Mouse (Mus musculus) heart, embryonic 12.5 days (tissue): ENCODE results near the gene Tardbp. TPM values are rescaled to one million over a fixed set of nuclear protein-coding genes. Genes with fewer than 3 reads are reported as not detected.

Source experiments
- ATAC-seq: fragments of 200-750 bp; cut with Nextera tagmentation; 2 replicates; pipeline ENCODE4 v1.8.0; 2017; ENCODE audit warnings: moderate TSS enrichment, moderate library complexity; ENCODE audit not compliant: insufficient number of reproducible peaks, low FRiP score
- H3K27ac ChIP-seq: fragments of 300-500 bp; sonication (generic); 2 replicates; pipeline ENCODE4 v1.5.1; 2016; ENCODE audit warnings: mild to moderate bottlenecking, moderate library complexity; ENCODE audit not compliant: poor library complexity, severe bottlenecking
- H3K27me3 ChIP-seq: fragments of 300-500 bp; sonication (generic); replicated peaks from 2 replicates; pipeline ENCODE4 v1.6.1; 2016; ENCODE audit warnings: mild to moderate bottlenecking, moderate library complexity
- H3K36me3 ChIP-seq: fragments of 300-500 bp; sonication (generic); 2 replicates; pipeline ENCODE4 v1.6.1; 2016; ENCODE audit warnings: mild to moderate bottlenecking, moderate library complexity
- H3K4me1 ChIP-seq: fragments of 300-500 bp; sonication (generic); replicated peaks from 2 replicates; pipeline ENCODE4 v1.6.1; 2016; ENCODE audit warnings: mild to moderate bottlenecking
- H3K4me2 ChIP-seq: fragments of 300-500 bp; sonication (generic); 2 replicates; pipeline ENCODE4 v1.6.1; 2016; ENCODE audit warnings: mild to moderate bottlenecking, moderate library complexity
- H3K4me3 ChIP-seq: fragments of 300-500 bp; sonication (generic); 2 replicates; pipeline ENCODE4 v1.5.1; 2016; ENCODE audit warnings: mild to moderate bottlenecking
- H3K9ac ChIP-seq: fragments of 300-500 bp; sonication (generic); 2 replicates; pipeline ENCODE4 v1.6.1; 2016; ENCODE audit warnings: mild to moderate bottlenecking, moderate library complexity
- H3K9me3 ChIP-seq: fragments of 300-500 bp; sonication (generic); replicated peaks from 2 replicates; pipeline ENCODE4 v1.6.1; 2016; ENCODE audit warnings: mild to moderate bottlenecking, moderate library complexity
- WGBS: fragments of 180-500 bp; shearing (Covaris S2); methylation state at CpG from one replicate; pipeline ENCODE4 v1.1.7; 2016; 5-methylcytosine and 5-hydroxymethylcytosine counted together
- polyA plus RNA-seq: library from polyadenylated mRNA; unstranded; fragments of >200 nt; fragmentation: Nextera tagmentation; extraction: Ambion mirVana; gene quantifications from 2 replicates; pipeline ENCODE4 v1.2.1, GENCODE M21; 2016

The Tardbp gene
- 200 and 211 TPM in 2 replicates for polyA plus RNA-seq

- under 1% methylated on average over 51 of the region's 51 CpGs for WGBS
- Histone ChIP-seq H3K4me3 (peak within 1 kb of the TSS; percentile 95), H3K27me3 (no peaks in the 10 kb centered on the region), H3K27ac (peak within 1 kb of the TSS; percentile 97), H3K9ac (peak within 1 kb of the TSS; percentile 100), H3K36me3 (peaks cover 33% of the 10 kb centered on the region), H3K4me1 (peaks cover 20% of the 10 kb centered on the region), H3K4me2 (peak within 1 kb of the TSS; percentile 96), H3K9me3 (no peaks in the 10 kb centered on the region)
- ATAC-seq: peak; percentile 97
Measured at GRCm38 (mm10) chr4:148626623-148627185, at the start of gene Tardbp. Tardbp (minus strand) TSS chr4:148627019.

- Histone ChIP-seq H3K9me3 (no peaks in the 10 kb centered on the region), H3K4me1 (peaks cover 38% of the 10 kb centered on the region), H3K36me3 (no peaks in the 10 kb centered on the region), H3K9ac (0 out of 2 replicates have a peak overlapping the region, but pooled peaks have one; percentile 28), H3K27ac (peak overlapping the region; percentile 66), H3K4me3 (no peak overlapping the region), H3K27me3 (no peaks in the 10 kb centered on the region), H3K4me2 (peak overlapping the region; percentile 25; the same call in 1 of the 2 replicates)
- ATAC-seq: peak; percentile 81
- 43% methylated on average over 15 of the region's 16 CpGs for WGBS
Measured at GRCm38 (mm10) chr4:148676188-148676960, 49.6 kb upstream of the Tardbp start.

- H3K4me3 ChIP-seq: no peak overlapping the region
- H3K36me3 ChIP-seq: no peaks in the 10 kb centered on the region
- no peaks in the 10 kb centered on the region for H3K9me3 ChIP-seq
- peaks cover 43% of the 10 kb centered on the region for H3K4me1 ChIP-seq
- no peak overlapping the region for H3K9ac ChIP-seq
- ATAC-seq: no peak
- no peaks in the 10 kb centered on the region for H3K27me3 ChIP-seq
- no peak overlapping the region for H3K27ac ChIP-seq
- WGBS: 47% methylated on average over 7 of the region's 7 CpGs
- H3K4me2 ChIP-seq: no peak overlapping the region
Measured at GRCm38 (mm10) chr4:148675043-148675442, 48.2 kb upstream of the Tardbp start.

GRCm38 (mm10) chr4:148671230-148671947, 44.6 kb upstream of the Tardbp start:
- Histone ChIP-seq H3K36me3 (no peaks in the 10 kb centered on the region), H3K4me1 (peaks cover 60% of the 10 kb centered on the region), H3K27me3 (no peaks in the 10 kb centered on the region), H3K9ac (no peak overlapping the region), H3K4me3 (0 out of 2 replicates have a peak overlapping the region, but pooled peaks have one; percentile 6), H3K4me2 (peak overlapping the region; percentile 58), H3K27ac (no peak overlapping the region), H3K9me3 (no peaks in the 10 kb centered on the region)
- 0 out of 2 replicates have a peak, but pooled peaks have one; percentile 59 for ATAC-seq
- 15% methylated on average over 16 of the region's 16 CpGs for WGBS

- no peak for ATAC-seq
- peaks cover 49% of the 10 kb centered on the region for H3K4me1 ChIP-seq
- H3K4me3 ChIP-seq: peak overlapping the region; percentile 22
- WGBS: 51% methylated on average over 15 of the region's 15 CpGs
- H3K27me3 ChIP-seq: no peaks in the 10 kb centered on the region; the same call in 1 of the 2 replicates
- peak overlapping the region; percentile 55 for H3K4me2 ChIP-seq
- no peaks in the 10 kb centered on the region for H3K9me3 ChIP-seq
- H3K36me3 ChIP-seq: no peaks in the 10 kb centered on the region
- peak overlapping the region; percentile 91 for H3K27ac ChIP-seq
- peak overlapping the region; percentile 49; the same call in 1 of the 2 replicates for H3K9ac ChIP-seq
Measured at GRCm38 (mm10) chr4:148667006-148667755, 40.4 kb upstream of the Tardbp start.

GRCm38 (mm10) chr4:148664021-148664420, 37.2 kb upstream of the Tardbp start:
- H3K27me3 ChIP-seq: no peaks in the 10 kb centered on the region; the same call in 1 of the 2 replicates
- no peaks in the 10 kb centered on the region for H3K36me3 ChIP-seq
- ATAC-seq: no peak
- H3K4me1 ChIP-seq: peaks cover 38% of the 10 kb centered on the region
- no peak overlapping the region for H3K4me3 ChIP-seq
- no peaks in the 10 kb centered on the region for H3K9me3 ChIP-seq
- 66% methylated on average over 6 of the region's 6 CpGs for WGBS
- H3K27ac ChIP-seq: no peak overlapping the region
- H3K9ac ChIP-seq: no peak overlapping the region
- H3K4me2 ChIP-seq: no peak overlapping the region

GRCm38 (mm10) chr4:148663326-148663725, 36.5 kb upstream of the Tardbp start:
- H3K4me1 ChIP-seq: peaks cover 32% of the 10 kb centered on the region
- no peak overlapping the region for H3K4me3 ChIP-seq
- H3K27ac ChIP-seq: no peak overlapping the region
- no peak overlapping the region for H3K4me2 ChIP-seq
- WGBS: 73% methylated on average over 7 of the region's 7 CpGs
- no peaks in the 10 kb centered on the region; the same call in 1 of the 2 replicates for H3K27me3 ChIP-seq
- H3K36me3 ChIP-seq: no peaks in the 10 kb centered on the region
- no peak overlapping the region for H3K9ac ChIP-seq
- H3K9me3 ChIP-seq: no peaks in the 10 kb centered on the region
- ATAC-seq: no peak

GRCm38 (mm10) chr4:148662168-148662965, 35.5 kb upstream of the Tardbp start:
- H3K4me2 ChIP-seq: peak overlapping the region; percentile 53
- H3K4me1 ChIP-seq: peaks cover 29% of the 10 kb centered on the region
- no peak overlapping the region for H3K4me3 ChIP-seq
- ATAC-seq: no peak
- H3K9ac ChIP-seq: no peak overlapping the region
- H3K36me3 ChIP-seq: no peaks in the 10 kb centered on the region
- H3K27me3 ChIP-seq: no peaks in the 10 kb centered on the region; the same call in 1 of the 2 replicates
- H3K9me3 ChIP-seq: no peaks in the 10 kb centered on the region
- H3K27ac ChIP-seq: no peak overlapping the region
- WGBS: 35% methylated on average over 21 of the region's 21 CpGs

GRCm38 (mm10) chr4:148660174-148660573, 33.4 kb upstream of the Tardbp start:
- Histone ChIP-seq H3K36me3 (no peaks in the 10 kb centered on the region), H3K27me3 (no peaks in the 10 kb centered on the region; the same call in 1 of the 2 replicates), H3K4me1 (peaks cover 31% of the 10 kb centered on the region), H3K27ac (no peak overlapping the region), H3K9me3 (no peaks in the 10 kb centered on the region), H3K9ac (no peak overlapping the region), H3K4me3 (no peak overlapping the region), H3K4me2 (no peak overlapping the region)
- WGBS: 52% methylated on average over 3 of the region's 3 CpGs
- no peak for ATAC-seq

- no peak for ATAC-seq
- Histone ChIP-seq H3K4me1 (peaks cover 26% of the 10 kb centered on the region), H3K27ac (no peak overlapping the region), H3K4me3 (no peak overlapping the region), H3K9me3 (0 out of 2 replicates have a peak, but pooled peaks cover 3% of the 10 kb centered on the region), H3K36me3 (no peaks in the 10 kb centered on the region), H3K4me2 (no peak overlapping the region), H3K9ac (no peak overlapping the region), H3K27me3 (no peaks in the 10 kb centered on the region)
- WGBS: 78% methylated on average over 13 of the region's 13 CpGs
Measured at GRCm38 (mm10) chr4:148657776-148658175, 31.0 kb upstream of the Tardbp start.
